Mouse (Mus musculus): Measurements from ENCODE around the gene Cdkal1. TPM values are rescaled to one million over a fixed set of nuclear protein-coding genes. Genes with fewer than 3 reads are reported as not detected.
A peak's percentile ranks its signal among the peaks of the same experiment; 100 is the strongest.

The Cdkal1 gene
- total RNA-seq, 2 experiments from 2014 or later = 12.4 to 46.7 TPM

GRCm38 (mm10) chr13:29292608-29293240, 562.8 kb downstream of the Cdkal1 start:
- no peak for ATAC-seq (ENCODE audit: poor library complexity, severe bottlenecking)

GRCm38 (mm10) chr13:29290569-29290968, 564.9 kb downstream of the Cdkal1 start:
- no peak for ATAC-seq (ENCODE audit: poor library complexity, severe bottlenecking)

GRCm38 (mm10) chr13:29285058-29285457, 570.4 kb downstream of the Cdkal1 start:
- no peak for ATAC-seq (ENCODE audit: poor library complexity, severe bottlenecking)

GRCm38 (mm10) chr13:29281556-29281955, 573.9 kb downstream of the Cdkal1 start:
- no peak for ATAC-seq (ENCODE audit: poor library complexity, severe bottlenecking)

- no peak for ATAC-seq (ENCODE audit: poor library complexity, severe bottlenecking)
Observed at GRCm38 (mm10) chr13:29278156-29278555, 577.3 kb downstream of the Cdkal1 start.

GRCm38 (mm10) chr13:29274296-29274695, 581.2 kb downstream of the Cdkal1 start:
- no peak for ATAC-seq (ENCODE audit: poor library complexity, severe bottlenecking)

GRCm38 (mm10) chr13:29273693-29274221, 581.7 kb downstream of the Cdkal1 start:
- ATAC-seq (ENCODE audit: poor library complexity, severe bottlenecking) = no peak

- no peak for ATAC-seq (ENCODE audit: poor library complexity, severe bottlenecking)
Observed at GRCm38 (mm10) chr13:29271451-29271850, 584.0 kb downstream of the Cdkal1 start.

GRCm38 (mm10) chr13:29264015-29264711, 591.3 kb downstream of the Cdkal1 start:
- ATAC-seq (ENCODE audit: poor library complexity, severe bottlenecking) = no peak

GRCm38 (mm10) chr13:29262164-29262563, 593.3 kb downstream of the Cdkal1 start:
- no peak for ATAC-seq (ENCODE audit: poor library complexity, severe bottlenecking)

- no peak for ATAC-seq (ENCODE audit: poor library complexity, severe bottlenecking)
Observed at GRCm38 (mm10) chr13:29248535-29248934, 606.9 kb downstream of the Cdkal1 start.

GRCm38 (mm10) chr13:29247800-29248199, 607.7 kb downstream of the Cdkal1 start:
- no peak for ATAC-seq (ENCODE audit: poor library complexity, severe bottlenecking)

GRCm38 (mm10) chr13:29235065-29235464, 620.4 kb downstream of the Cdkal1 start:
- peak; percentile 15; the same call in 1 of the 2 replicates for ATAC-seq (ENCODE audit: poor library complexity, severe bottlenecking)

- no peak for ATAC-seq (ENCODE audit: poor library complexity, severe bottlenecking)
Observed at GRCm38 (mm10) chr13:29234442-29234841, 621.0 kb downstream of the Cdkal1 start.

GRCm38 (mm10) chr13:29233970-29234369, 621.5 kb downstream of the Cdkal1 start:
- no peak for ATAC-seq (ENCODE audit: poor library complexity, severe bottlenecking)

- no peak for ATAC-seq (ENCODE audit: poor library complexity, severe bottlenecking)
Observed at GRCm38 (mm10) chr13:29232681-29233080, 622.8 kb downstream of the Cdkal1 start.

GRCm38 (mm10) chr13:29224815-29225214, 630.7 kb downstream of the Cdkal1 start:
- no peak for ATAC-seq (ENCODE audit: poor library complexity, severe bottlenecking)

GRCm38 (mm10) chr13:29222261-29222838, 633.1 kb downstream of the Cdkal1 start:
- no peak for ATAC-seq (ENCODE audit: poor library complexity, severe bottlenecking)

GRCm38 (mm10) chr13:29221646-29222045, 633.8 kb downstream of the Cdkal1 start:
- no peak for ATAC-seq (ENCODE audit: poor library complexity, severe bottlenecking)

- no peak for ATAC-seq (ENCODE audit: poor library complexity, severe bottlenecking)
Observed at GRCm38 (mm10) chr13:29218594-29219230, 636.8 kb downstream of the Cdkal1 start.
